Mouse (Mus musculus): Measurements from ENCODE around the gene Ttc22. TPM values are rescaled to one million over a fixed set of nuclear protein-coding genes. Genes with fewer than 3 reads are reported as not detected.

Gene Ttc22
- polyA plus RNA-seq, 1 experiment from 2014 or later = 0.07 TPM

- H3K4me2 ChIP-seq = no peak overlapping the region
- H3K27ac ChIP-seq = no peak overlapping the region
- WGBS (ENCODE audit: insufficient replicate concordance) = 40% methylated on average over 9 of the region's 9 CpGs
- H3K4me3 ChIP-seq = no peak overlapping the region
- ATAC-seq = no peak
- no peaks in the 10 kb centered on the region for H3K4me1 ChIP-seq
- H3K9ac ChIP-seq = no peak overlapping the region
- H3K9me3 ChIP-seq (replicated peaks) = no peaks in the 10 kb centered on the region
- peaks cover 43% of the 10 kb centered on the region for H3K27me3 ChIP-seq (replicated peaks)
- H3K36me3 ChIP-seq = no peaks in the 10 kb centered on the region
Measured at GRCm38 (mm10) chr4:106634086-106634479, 11.9 kb downstream of the Ttc22 start.

GRCm38 (mm10) chr4:106643483-106644217, 21.4 kb downstream of the Ttc22 start:
- Histone ChIP-seq H3K4me3 (no peak overlapping the region), H3K9ac (no peak overlapping the region), H3K27me3 (replicated peaks) (peaks cover 32% of the 10 kb centered on the region; the same call in 1 of the 2 replicates), H3K4me2 (no peak overlapping the region), H3K27ac (no peak overlapping the region), H3K36me3 (no peaks in the 10 kb centered on the region), H3K4me1 (no peaks in the 10 kb centered on the region), H3K9me3 (replicated peaks) (no peaks in the 10 kb centered on the region)
- WGBS (ENCODE audit: insufficient replicate concordance) = 23% methylated on average over 8 of the region's 8 CpGs
- no peak for ATAC-seq

- Histone ChIP-seq H3K4me1 (no peaks in the 10 kb centered on the region), H3K4me2 (no peak overlapping the region), H3K27me3 (replicated peaks) (peaks cover 37% of the 10 kb centered on the region), H3K9me3 (replicated peaks) (no peaks in the 10 kb centered on the region), H3K9ac (no peak overlapping the region), H3K27ac (no peak overlapping the region), H3K36me3 (no peaks in the 10 kb centered on the region), H3K4me3 (no peak overlapping the region)
- no peak for ATAC-seq
- 54% methylated on average over 6 of the region's 6 CpGs for WGBS (ENCODE audit: insufficient replicate concordance)
Measured at GRCm38 (mm10) chr4:106644218-106644610, 22.0 kb downstream of the Ttc22 start.

- no peaks in the 10 kb centered on the region for H3K36me3 ChIP-seq
- no peak overlapping the region for H3K27ac ChIP-seq
- H3K4me1 ChIP-seq = peaks cover 4% of the 10 kb centered on the region; the same call in 1 of the 2 replicates
- no peak overlapping the region for H3K4me2 ChIP-seq
- H3K4me3 ChIP-seq = no peak overlapping the region
- H3K27me3 ChIP-seq (replicated peaks) = peaks cover 37% of the 10 kb centered on the region
- ATAC-seq = no peak
- H3K9me3 ChIP-seq (replicated peaks) = no peaks in the 10 kb centered on the region
- no peak overlapping the region for H3K9ac ChIP-seq
- 65% methylated on average over 5 of the region's 5 CpGs for WGBS (ENCODE audit: insufficient replicate concordance)
Measured at GRCm38 (mm10) chr4:106645797-106646196, 23.6 kb downstream of the Ttc22 start.

- H3K4me3 ChIP-seq = no peak overlapping the region
- H3K9ac ChIP-seq = no peak overlapping the region
- no peak overlapping the region for H3K4me2 ChIP-seq
- no peaks in the 10 kb centered on the region for H3K9me3 ChIP-seq (replicated peaks)
- peaks cover 37% of the 10 kb centered on the region for H3K27me3 ChIP-seq (replicated peaks)
- H3K36me3 ChIP-seq = no peaks in the 10 kb centered on the region
- peaks cover 13% of the 10 kb centered on the region for H3K4me1 ChIP-seq
- ATAC-seq = no peak
- 67% methylated on average over 6 of the region's 6 CpGs for WGBS (ENCODE audit: insufficient replicate concordance)
- no peak overlapping the region for H3K27ac ChIP-seq
Measured at GRCm38 (mm10) chr4:106647137-106647536, 24.9 kb downstream of the Ttc22 start.

GRCm38 (mm10) chr4:106650833-106651527, 28.7 kb downstream of the Ttc22 start, which contains the start of gene Pars2:
Pars2 (plus strand) TSS chr4:106651069.
- Histone ChIP-seq H3K9me3 (replicated peaks) (no peaks in the 10 kb centered on the region), H3K4me1 (peaks cover 19% of the 10 kb centered on the region), H3K4me2 (peak within 1 kb of the TSS; percentile 89), H3K36me3 (peaks cover 27% of the 10 kb centered on the region), H3K27ac (peak within 1 kb of the TSS; percentile 41; the same call in 1 of the 2 replicates), H3K4me3 (peak within 1 kb of the TSS; percentile 70), H3K27me3 (replicated peaks) (peaks cover 26% of the 10 kb centered on the region), H3K9ac (peak within 1 kb of the TSS; percentile 70)
- 4% methylated on average over 40 of the region's 40 CpGs for WGBS (ENCODE audit: insufficient replicate concordance)
- peak; percentile 97 for ATAC-seq

DNA sequence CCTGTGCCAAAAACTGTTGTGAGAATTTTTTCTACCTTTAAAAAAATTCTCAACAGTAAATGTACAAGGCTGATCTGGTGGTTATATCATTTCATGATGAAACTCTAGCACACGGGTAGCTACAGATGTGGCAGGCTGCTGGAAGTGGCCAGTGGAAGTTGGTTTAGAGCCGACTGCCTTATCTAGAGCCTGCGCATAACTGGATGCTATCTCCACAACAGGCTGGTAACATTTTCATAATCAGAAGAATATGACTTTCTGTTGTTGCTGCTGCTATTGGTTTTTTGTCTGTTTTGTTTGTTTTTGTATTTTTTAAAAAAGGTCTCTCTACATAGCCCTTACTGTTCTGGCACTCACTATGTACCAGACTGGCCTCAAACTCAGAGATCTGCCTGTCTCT, 30.3 kb downstream of the Ttc22 start:
- Histone ChIP-seq H3K4me1 (peaks cover 19% of the 10 kb centered on the region), H3K9me3 (replicated peaks) (no peaks in the 10 kb centered on the region), H3K4me3 (no peak overlapping the region), H3K4me2 (no peak overlapping the region), H3K27ac (no peak overlapping the region), H3K9ac (no peak overlapping the region), H3K36me3 (peaks cover 28% of the 10 kb centered on the region), H3K27me3 (replicated peaks) (peaks cover 16% of the 10 kb centered on the region)
- WGBS (ENCODE audit: insufficient replicate concordance) = 62% methylated on average over 3 of the region's 3 CpGs
- no peak for ATAC-seq

GRCm38 (mm10) chr4:106653051-106653450, 30.8 kb downstream of the Ttc22 start:
- H3K36me3 ChIP-seq = peaks cover 33% of the 10 kb centered on the region
- H3K4me3 ChIP-seq = no peak overlapping the region
- peaks cover 19% of the 10 kb centered on the region for H3K4me1 ChIP-seq
- ATAC-seq = no peak
- H3K9me3 ChIP-seq (replicated peaks) = no peaks in the 10 kb centered on the region
- H3K27me3 ChIP-seq (replicated peaks) = peaks cover 11% of the 10 kb centered on the region; the same call in 1 of the 2 replicates
- WGBS (ENCODE audit: insufficient replicate concordance) = 80% methylated on average over 15 of the region's 15 CpGs
- H3K9ac ChIP-seq = no peak overlapping the region
- no peak overlapping the region for H3K4me2 ChIP-seq
- H3K27ac ChIP-seq = no peak overlapping the region

DNA sequence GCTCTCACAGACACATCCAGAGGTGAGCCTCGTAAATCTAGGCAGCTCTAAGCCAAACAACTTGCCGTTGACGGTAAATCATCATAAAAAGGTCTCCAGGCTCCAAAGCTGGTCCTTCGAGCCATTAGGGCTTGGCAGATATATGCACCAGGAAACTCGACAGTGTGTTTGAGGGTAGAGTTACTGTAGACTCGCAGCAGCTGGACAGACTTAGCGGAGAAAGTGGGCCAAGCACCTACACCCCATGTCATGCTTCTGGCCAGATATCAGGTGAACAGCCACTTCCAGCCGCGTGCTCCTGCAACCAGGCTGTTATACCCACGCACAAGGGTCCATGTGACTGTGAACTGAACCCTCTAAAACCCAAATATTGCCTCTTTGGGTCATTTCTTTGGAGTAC, 33.4 kb downstream of the Ttc22 start:
- Histone ChIP-seq H3K4me1 (peaks cover 15% of the 10 kb centered on the region), H3K4me2 (no peak overlapping the region), H3K9ac (no peak overlapping the region), H3K4me3 (no peak overlapping the region), H3K27me3 (replicated peaks) (no peaks in the 10 kb centered on the region), H3K27ac (no peak overlapping the region), H3K36me3 (peaks cover 57% of the 10 kb centered on the region), H3K9me3 (replicated peaks) (no peaks in the 10 kb centered on the region)
- 85% methylated on average over 10 of the region's 10 CpGs for whole genome bisulfite sequencing (ENCODE audit: insufficient replicate concordance)
- ATAC-seq = no peak

DNA sequence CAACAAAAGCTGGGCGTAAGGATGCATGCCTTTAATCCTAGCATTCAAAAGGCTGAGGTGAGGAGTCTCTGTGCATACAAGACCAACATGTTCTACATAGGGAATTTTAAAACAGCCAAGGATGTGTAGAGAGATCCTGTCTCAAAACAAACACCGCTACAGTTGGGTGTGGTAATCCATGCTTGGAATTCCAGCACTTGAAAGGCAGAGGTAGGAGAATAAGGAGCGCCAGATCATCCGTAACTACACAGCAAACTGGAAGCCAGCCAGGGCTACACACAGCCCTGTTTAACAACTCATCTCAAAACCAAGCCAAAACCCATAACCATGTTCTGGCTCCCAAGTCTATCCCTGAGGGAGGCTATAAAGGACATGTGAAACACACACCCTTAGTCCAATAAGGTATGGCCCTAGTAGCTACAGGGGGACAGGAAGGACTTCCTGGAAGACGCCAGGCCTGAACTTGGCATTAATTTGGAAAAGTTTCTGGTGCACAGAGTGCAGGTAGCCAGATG, 41.8 kb downstream of the Ttc22 start:
- Histone ChIP-seq H3K9ac (no peak overlapping the region), H3K4me1 (no peaks in the 10 kb centered on the region), H3K4me2 (no peak overlapping the region), H3K36me3 (peaks cover 100% of the 10 kb centered on the region), H3K4me3 (no peak overlapping the region), H3K27me3 (replicated peaks) (no peaks in the 10 kb centered on the region), H3K9me3 (replicated peaks) (no peaks in the 10 kb centered on the region), H3K27ac (no peak overlapping the region)
- ATAC-seq = no peak
- WGBS (ENCODE audit: insufficient replicate concordance) = 81% methylated on average over 5 of the region's 5 CpGs

- no peak overlapping the region for H3K4me2 ChIP-seq
- no peak overlapping the region for H3K9ac ChIP-seq
- 81% methylated on average over 6 of the region's 6 CpGs for WGBS (ENCODE audit: insufficient replicate concordance)
- ATAC-seq = no peak
- H3K36me3 ChIP-seq = peaks cover 100% of the 10 kb centered on the region
- no peaks in the 10 kb centered on the region for H3K9me3 ChIP-seq (replicated peaks)
- H3K27me3 ChIP-seq (replicated peaks) = no peaks in the 10 kb centered on the region
- H3K4me1 ChIP-seq = no peaks in the 10 kb centered on the region
- no peak overlapping the region for H3K4me3 ChIP-seq
- no peak overlapping the region for H3K27ac ChIP-seq
Measured at GRCm38 (mm10) chr4:106664697-106665096, 42.5 kb downstream of the Ttc22 start.

GRCm38 (mm10) chr4:106665269-106665668, 43.0 kb downstream of the Ttc22 start:
- no peak overlapping the region for H3K4me2 ChIP-seq
- no peak overlapping the region for H3K9ac ChIP-seq
- H3K4me1 ChIP-seq = no peaks in the 10 kb centered on the region
- no peaks in the 10 kb centered on the region for H3K27me3 ChIP-seq (replicated peaks)
- no peaks in the 10 kb centered on the region for H3K9me3 ChIP-seq (replicated peaks)
- H3K4me3 ChIP-seq = no peak overlapping the region
- no peak overlapping the region for H3K27ac ChIP-seq
- no peak for ATAC-seq
- peaks cover 100% of the 10 kb centered on the region for H3K36me3 ChIP-seq
- 84% methylated on average over 2 of the region's 2 CpGs for WGBS (ENCODE audit: insufficient replicate concordance)
